In the genomic region with DNA sequence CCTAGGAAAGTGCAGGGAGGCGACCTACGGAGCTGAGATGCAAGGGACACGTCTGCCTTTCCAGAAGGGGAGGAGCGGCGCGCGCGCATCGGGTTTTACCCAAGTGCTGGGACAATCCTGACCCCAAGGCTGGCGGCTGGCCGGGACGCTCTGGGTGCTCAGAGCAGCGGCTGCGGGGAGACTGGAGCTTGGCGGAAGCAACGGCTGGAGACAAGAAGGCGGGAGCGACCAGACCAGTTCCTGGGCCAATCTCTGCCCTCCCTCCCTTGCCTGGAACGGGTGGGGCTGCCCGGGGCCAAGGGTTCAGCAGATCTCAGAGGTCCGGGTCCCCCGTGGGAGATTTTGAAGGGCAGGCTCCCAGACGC, we compare ENCODE assay signal across 8 mouse cellular contexts. TPM values are rescaled to one million over a fixed set of nuclear protein-coding genes. Genes with fewer than 3 reads are reported as not detected.
DNase-seq lines count a peak whose midpoint lies in the region; ATAC-seq and TF ChIP-seq lines count a peak whose summit lies in the region.

Acot11 (minus strand) TSS at position 89 of the 365 bp plus-strand sequence.

- no peak within 1 kb of the TSS for H3K27ac ChIP-seq in kidney, adult 2 months (ENCODE audit: insufficient read depth, low read depth, low read length)
- no peak within 1 kb of the TSS for H3K27ac ChIP-seq in liver, adult 2 months (replicated peaks; ENCODE audit: insufficient read depth, low read depth, low read length)
- no peak within 1 kb of the TSS for H3K27ac ChIP-seq in midbrain, embryonic 16.5 days (ENCODE audit: low read length)

- no peak for TF ChIP-seq POLR2A in kidney, adult 2 months (IDR thresholded peaks at IDR 0.05; ENCODE audit: low read depth, low read length)
- TF ChIP-seq POLR2A in liver, adult 2 months (IDR thresholded peaks at IDR 0.05; ENCODE audit: extremely low read depth, insufficient read depth, low read length), result no peak

- no peak for TF ChIP-seq CTCF in kidney, adult 2 months (conservative IDR thresholded peaks at IDR 0.05; ENCODE audit: insufficient read depth, insufficient read length, low read depth, low read length)
- TF ChIP-seq CTCF in liver, adult 2 months (IDR thresholded peaks at IDR 0.05; ENCODE audit: low read depth, low read length), result no peak

- no peaks in the 10 kb centered on the region for H3K36me3 ChIP-seq in kidney, adult 2 months (ENCODE audit: control insufficient read depth, insufficient read depth, low read length)
- no peaks in the 10 kb centered on the region for H3K36me3 ChIP-seq in liver, adult 2 months (ENCODE audit: control insufficient read depth, insufficient read depth, low read length)
- H3K36me3 ChIP-seq in midbrain, embryonic 16.5 days (ENCODE audit: control insufficient read depth, insufficient read depth, low read length), result no peaks in the 10 kb centered on the region

- ATAC-seq in midbrain, embryonic 16.5 days, result 0 out of 2 replicates have a peak, but pooled peaks have one; percentile 36

- peak within 1 kb of the TSS; percentile 51 for H3K9ac ChIP-seq in liver, adult 2 months (ENCODE audit: low read depth, low read length)
- H3K9ac ChIP-seq in midbrain, embryonic 16.5 days (ENCODE audit: low read depth, low read length), result peak within 1 kb of the TSS; percentile 57

- DNase-seq in layer of hippocampus, adult 18-20 months (ENCODE audit: low spot score in 2 of 2), result no peak
- DNase-seq in layer of hippocampus, adult 9-11 months, result no peak
- DNase-seq in embryo, embryonic 10.5 days (ENCODE audit: low spot score), result peak; percentile 56
- DNase-seq in heart, adult 9 months (ENCODE audit: low spot score in 2 of 2), result peak; percentile 65 to 67
- DNase-seq in kidney, adult 2 months, result peak; percentile 81
- peak; percentile 33 for DNase-seq in liver, adult 2 months (ENCODE audit: extremely low read depth, low read depth, low spot score)
- DNase-seq in yolk sac, embryonic 10.5 days (ENCODE audit: low spot score), result peak; percentile 47

- no peaks in the 10 kb centered on the region for H3K27me3 ChIP-seq in kidney, adult 2 months (replicated peaks; ENCODE audit: control insufficient read depth, insufficient read depth, low read length)
- H3K27me3 ChIP-seq in liver, adult 2 months (ENCODE audit: control insufficient read depth, insufficient read depth, low read length), result no peaks in the 10 kb centered on the region
- no peaks in the 10 kb centered on the region for H3K27me3 ChIP-seq in midbrain, embryonic 16.5 days (ENCODE audit: control insufficient read depth, insufficient read depth, low read depth, low read length)

- H3K4me2 ChIP-seq in midbrain, embryonic 16.5 days (ENCODE audit: low read length), result peak within 1 kb of the TSS; percentile 47

- no peaks in the 10 kb centered on the region for H3K79me2 ChIP-seq in liver, adult 2 months (ENCODE audit: control insufficient read depth, insufficient read depth, low read length)

- WGBS in kidney, adult 2 months, result 2% methylated on average over 23 of the region's 23 CpGs
- WGBS in liver, adult 2 months, result 5% methylated on average over 23 of the region's 23 CpGs
- 9% methylated on average over 22 of the region's 23 CpGs for WGBS in midbrain, embryonic 16.5 days

- no peaks in the 10 kb centered on the region for H3K9me3 ChIP-seq in midbrain, embryonic 16.5 days (replicated peaks; ENCODE audit: control insufficient read depth, low read length, poor library complexity, severe bottlenecking)

- peak within 1 kb of the TSS; percentile 39; the same call in 1 of the 2 replicates for H3K4me3 ChIP-seq in kidney, adult 2 months (ENCODE audit: insufficient read depth, low read depth, low read length)
- H3K4me3 ChIP-seq in liver, adult 2 months (ENCODE audit: insufficient read depth, low read depth, low read length), result peak within 1 kb of the TSS; percentile 59
- no peak within 1 kb of the TSS for H3K4me3 ChIP-seq in midbrain, embryonic 16.5 days (ENCODE audit: low read depth, low read length)

- no peaks in the 10 kb centered on the region for H3K4me1 ChIP-seq in kidney, adult 2 months (ENCODE audit: control insufficient read depth, insufficient read depth, low read length)
- H3K4me1 ChIP-seq in liver, adult 2 months (ENCODE audit: control insufficient read depth, insufficient read depth, low read length), result peaks cover 5% of the 10 kb centered on the region; the same call in 1 of the 2 replicates
- H3K4me1 ChIP-seq in midbrain, embryonic 16.5 days (ENCODE audit: control insufficient read depth, insufficient read depth, low read length), result peaks cover 6% of the 10 kb centered on the region; the same call in 1 of the 2 replicates

RNA-seq across cellular contexts. Expression of gene Acot11, which starts in this region (rescaled TPM):
- total RNA-seq in layer of hippocampus, adult 18-20 months (2021), result 10 to 100 TPM; 46.7 to 52.6 TPM
- polyA plus RNA-seq in kidney, adult 2 months (2012; rRNA removed), result 18.2 and 20.2 TPM in 2 replicates
- 1.8 and 4.8 TPM in 2 replicates for total RNA-seq in liver, adult 2 months (2014; rRNA removed)
- polyA plus RNA-seq in liver, adult 2 months (2012; rRNA removed), result 6.3 and 14.3 TPM in 2 replicates
- polyA plus RNA-seq in midbrain, embryonic 16.5 days (2015; fragmentation: Nextera tagmentation; extraction: Ambion mirVana), result 1.9 and 2.2 TPM in 2 replicates

Comparison
In these comparisons a context has a peak if more than half of its experiments do, and no peak if none do; other contexts are left out.
1. DNase-seq: peak in embryo, embryonic 10.5 days (single experiment), heart, adult 9 months (2 of 2), kidney, adult 2 months (single experiment), liver, adult 2 months (single experiment) and yolk sac, embryonic 10.5 days (single experiment); none in layer of hippocampus, adult 18-20 months (0 of 2) and layer of hippocampus, adult 9-11 months (single experiment).